Mouse (Mus musculus): Measurements from ENCODE around the gene Paqr9. TPM values are rescaled to one million over a fixed set of nuclear protein-coding genes. Genes with fewer than 3 reads are reported as not detected.
"Not testable (repeated sequence)": the region's sequence is repeated elsewhere in the genome, so short reads cannot be mapped to it uniquely, and the experiment has no call there.

Gene Paqr9
- 0.17 and 0.19 TPM in 2 replicates for polyA plus RNA-seq (2016; fragmentation: Nextera tagmentation; extraction: Ambion mirVana)

GRCm38 (mm10) chr9:95559059-95559935 lies at the start of gene Paqr9:
Gene Paqr9, plus strand, starts transcription at chr9:95559657.
- WGBS, result 6% methylated on average over 95 of the region's 118 CpGs
- Histone ChIP-seq H3K36me3 (no peaks in the 10 kb centered on the region), H3K27ac (replicated peaks) (peak within 1 kb of the TSS; percentile 78), H3K9me3 (replicated peaks) (no peaks in the 10 kb centered on the region), H3K4me3 (peak within 1 kb of the TSS; percentile 72), H3K27me3 (ENCODE audit: low read depth, poor library complexity, severe bottlenecking) (peaks cover 97% of the 10 kb centered on the region), H3K4me1 (peaks cover 19% of the 10 kb centered on the region)
- peak; percentile 64 for DNase-seq (ENCODE audit: low spot score)

- H3K4me1 ChIP-seq, result peaks cover 22% of the 10 kb centered on the region
- peaks cover 10% of the 10 kb centered on the region for H3K36me3 ChIP-seq
- WGBS, result 12% methylated on average over 21 of the region's 21 CpGs
- DNase-seq (ENCODE audit: low spot score), result no peak
- peak overlapping the region; percentile 97 for H3K27ac ChIP-seq (replicated peaks)
- no peaks in the 10 kb centered on the region for H3K9me3 ChIP-seq (replicated peaks)
- H3K4me3 ChIP-seq, result peak overlapping the region; percentile 96
- H3K27me3 ChIP-seq (ENCODE audit: low read depth, poor library complexity, severe bottlenecking), result no peaks in the 10 kb centered on the region
These were observed 48.6 kb upstream of the Paqr9 start for GRCm38 (mm10) chr9:95510693-95511404.

- Histone ChIP-seq H3K27me3 (ENCODE audit: low read depth, poor library complexity, severe bottlenecking) (no peaks in the 10 kb centered on the region), H3K4me3 (peak within 1 kb of the TSS; percentile 96), H3K27ac (replicated peaks) (peak within 1 kb of the TSS; percentile 97), H3K4me1 (peaks cover 22% of the 10 kb centered on the region), H3K9me3 (replicated peaks) (no peaks in the 10 kb centered on the region), H3K36me3 (peaks cover 10% of the 10 kb centered on the region)
- WGBS, result under 1% methylated on average over 74 of the region's 74 CpGs
- DNase-seq (ENCODE audit: low spot score), result peak; percentile 96
These were observed 47.8 kb upstream of the Paqr9 start, which contains the start of gene U2surp for GRCm38 (mm10) chr9:95511472-95512330. Gene U2surp, minus strand, starts transcription at chr9:95511996.

- Histone ChIP-seq H3K4me1 (peaks cover 22% of the 10 kb centered on the region), H3K9me3 (replicated peaks) (no peaks in the 10 kb centered on the region), H3K4me3 (peak overlapping the region; percentile 96), H3K27me3 (ENCODE audit: low read depth, poor library complexity, severe bottlenecking) (no peaks in the 10 kb centered on the region), H3K27ac (replicated peaks) (peak overlapping the region; percentile 97), H3K36me3 (peaks cover 10% of the 10 kb centered on the region)
- WGBS, result 28% methylated on average over 15 of the region's 15 CpGs
- no peak for DNase-seq (ENCODE audit: low spot score)
These were observed 47.0 kb upstream of the Paqr9 start for GRCm38 (mm10) chr9:95512331-95513030.

GRCm38 (mm10) chr9:95513776-95514175 lies 45.7 kb upstream of the Paqr9 start:
- WGBS, result 97% methylated on average over 2 of the region's 2 CpGs
- Histone ChIP-seq H3K27me3 (ENCODE audit: low read depth, poor library complexity, severe bottlenecking) (no peaks in the 10 kb centered on the region), H3K9me3 (replicated peaks) (no peaks in the 10 kb centered on the region), H3K4me3 (no peak overlapping the region), H3K4me1 (peaks cover 22% of the 10 kb centered on the region), H3K36me3 (peaks cover under 1% of the 10 kb centered on the region; the same call in 1 of the 2 replicates), H3K27ac (replicated peaks) (no peak overlapping the region)
- DNase-seq (ENCODE audit: low spot score), result no peak

GRCm38 (mm10) chr9:95514361-95514760 lies 45.1 kb upstream of the Paqr9 start:
- H3K9me3 ChIP-seq (replicated peaks); H3K27ac ChIP-seq (replicated peaks); DNase-seq (ENCODE audit: low spot score); H3K4me3 ChIP-seq; H3K27me3 ChIP-seq (ENCODE audit: low read depth, poor library complexity, severe bottlenecking); H3K36me3 ChIP-seq: not testable (repeated sequence)
- WGBS, result 98% methylated on average over 3 of the region's 3 CpGs
- H3K4me1 ChIP-seq, result peaks cover 22% of the 10 kb centered on the region

GRCm38 (mm10) chr9:95520563-95520962 lies 38.9 kb upstream of the Paqr9 start:
- Histone ChIP-seq H3K36me3 (no peaks in the 10 kb centered on the region), H3K9me3 (replicated peaks) (no peaks in the 10 kb centered on the region), H3K27me3 (ENCODE audit: low read depth, poor library complexity, severe bottlenecking) (no peaks in the 10 kb centered on the region), H3K4me3 (no peak overlapping the region), H3K27ac (replicated peaks) (no peak overlapping the region), H3K4me1 (no peaks in the 10 kb centered on the region)
- no peak for DNase-seq (ENCODE audit: low spot score)
- 87% methylated on average over 5 of the region's 5 CpGs for WGBS

GRCm38 (mm10) chr9:95521031-95521430 lies 38.4 kb upstream of the Paqr9 start:
- H3K4me1 ChIP-seq, result no peaks in the 10 kb centered on the region
- H3K9me3 ChIP-seq (replicated peaks), result no peaks in the 10 kb centered on the region
- H3K27me3 ChIP-seq (ENCODE audit: low read depth, poor library complexity, severe bottlenecking), result no peaks in the 10 kb centered on the region
- 91% methylated on average over 8 of the region's 8 CpGs for whole genome bisulfite sequencing
- no peak overlapping the region for H3K4me3 ChIP-seq
- H3K27ac ChIP-seq (replicated peaks), result no peak overlapping the region
- no peak for DNase-seq (ENCODE audit: low spot score)
- H3K36me3 ChIP-seq, result no peaks in the 10 kb centered on the region

- Histone ChIP-seq H3K36me3 (no peaks in the 10 kb centered on the region), H3K4me1 (no peaks in the 10 kb centered on the region), H3K27me3 (ENCODE audit: low read depth, poor library complexity, severe bottlenecking) (no peaks in the 10 kb centered on the region), H3K4me3 (no peak overlapping the region), H3K27ac (replicated peaks) (no peak overlapping the region), H3K9me3 (replicated peaks) (no peaks in the 10 kb centered on the region)
- WGBS, result 58% methylated on average over 10 of the region's 10 CpGs
- DNase-seq (ENCODE audit: low spot score), result no peak
These were observed 37.9 kb upstream of the Paqr9 start for GRCm38 (mm10) chr9:95521566-95521965.

- 93% methylated on average over 2 of the region's 2 CpGs for WGBS
These were observed 36.9 kb upstream of the Paqr9 start for GRCm38 (mm10) chr9:95522561-95522960.

GRCm38 (mm10) chr9:95525376-95525775 lies 34.1 kb upstream of the Paqr9 start:
- H3K27me3 ChIP-seq (ENCODE audit: low read depth, poor library complexity, severe bottlenecking), result no peaks in the 10 kb centered on the region
- no peaks in the 10 kb centered on the region for H3K4me1 ChIP-seq
- no peak overlapping the region for H3K4me3 ChIP-seq
- H3K36me3 ChIP-seq, result no peaks in the 10 kb centered on the region
- 84% methylated on average over 6 of the region's 6 CpGs for WGBS
- no peak overlapping the region for H3K27ac ChIP-seq (replicated peaks)
- no peak for DNase-seq (ENCODE audit: low spot score)
- no peaks in the 10 kb centered on the region for H3K9me3 ChIP-seq (replicated peaks)

More at GRCm38 (mm10) chr9:95522561-95522960, 36.9 kb upstream of the Paqr9 start:
- Histone ChIP-seq H3K4me1 (no peaks in the 10 kb centered on the region), H3K9me3 (replicated peaks) (no peaks in the 10 kb centered on the region), H3K4me3 (no peak overlapping the region), H3K36me3 (no peaks in the 10 kb centered on the region), H3K27me3 (ENCODE audit: low read depth, poor library complexity, severe bottlenecking) (no peaks in the 10 kb centered on the region), H3K27ac (replicated peaks) (no peak overlapping the region)
- no peak for DNase-seq (ENCODE audit: low spot score)

- no peaks in the 10 kb centered on the region; the same call in 1 of the 2 replicates for H3K4me1 ChIP-seq
- no peak overlapping the region for H3K27ac ChIP-seq (replicated peaks)
- H3K9me3 ChIP-seq (replicated peaks), result no peaks in the 10 kb centered on the region
- DNase-seq (ENCODE audit: low spot score), result peak; percentile 24
- H3K27me3 ChIP-seq (ENCODE audit: low read depth, poor library complexity, severe bottlenecking), result no peaks in the 10 kb centered on the region
- no peak overlapping the region for H3K4me3 ChIP-seq
- 29% methylated on average over 2 of the region's 2 CpGs for WGBS
- no peaks in the 10 kb centered on the region for H3K36me3 ChIP-seq
These were observed 33.5 kb upstream of the Paqr9 start for GRCm38 (mm10) chr9:95525961-95526360.

Data from midbrain, embryonic 10.5 days (tissue).